Mouse (Mus musculus) brain, embryonic 18.5 days (tissue): ENCODE results near the gene Plekha6.

Experiments
- DNase-seq: peaks from one replicate; pipeline ENCODE4 v3.0.0-alpha.2; 2012; ENCODE audit warnings: low read depth, low spot score

Plekha6 gene

GRCm38 (mm10) chr1:133182706-133183095 is 18.7 kb downstream of the Plekha6 start:
- no peak for DNase-seq

DNA sequence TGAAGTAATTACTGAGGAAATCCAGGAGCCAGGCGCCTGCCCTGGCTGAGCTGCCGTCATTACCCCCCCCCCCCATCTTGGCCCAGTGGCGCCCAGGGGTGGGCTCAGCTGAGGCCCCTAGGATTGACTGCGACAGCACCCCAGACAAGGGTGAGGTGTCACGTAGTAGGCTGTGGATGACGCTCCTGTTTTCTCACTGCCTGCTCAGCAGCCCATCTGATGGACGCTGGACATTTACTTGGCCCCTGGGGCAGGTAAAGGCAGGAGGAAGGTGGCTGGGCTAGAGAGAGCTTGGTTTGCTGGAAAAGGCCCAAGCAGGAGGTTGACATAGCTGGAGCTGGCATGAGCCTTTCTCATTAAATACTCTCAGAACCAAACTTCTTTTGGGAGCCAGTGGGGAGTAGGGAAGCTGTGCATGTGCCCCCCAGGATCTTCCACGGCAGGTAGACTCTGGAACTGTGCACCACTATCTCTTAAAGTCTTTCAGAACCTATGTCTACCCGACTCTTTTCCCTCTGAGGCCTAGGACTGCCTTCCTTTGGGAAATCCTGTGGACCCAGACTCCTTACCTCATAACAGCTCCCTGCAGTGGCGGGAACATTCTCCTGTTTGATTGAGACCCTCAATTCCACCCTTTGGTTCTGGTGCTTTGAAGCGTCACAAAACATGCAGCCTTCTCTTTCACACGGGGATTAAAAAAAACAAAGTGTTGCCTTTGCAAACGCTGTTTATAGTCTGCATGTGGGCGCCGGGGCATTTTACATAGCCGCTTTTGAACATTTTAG is 19.3 kb downstream of the Plekha6 start:
- no peak for DNase-seq

- DNase-seq, result peak; percentile 52
Observed at GRCm38 (mm10) chr1:133187948-133188680, 24.1 kb downstream of the Plekha6 start.

DNA sequence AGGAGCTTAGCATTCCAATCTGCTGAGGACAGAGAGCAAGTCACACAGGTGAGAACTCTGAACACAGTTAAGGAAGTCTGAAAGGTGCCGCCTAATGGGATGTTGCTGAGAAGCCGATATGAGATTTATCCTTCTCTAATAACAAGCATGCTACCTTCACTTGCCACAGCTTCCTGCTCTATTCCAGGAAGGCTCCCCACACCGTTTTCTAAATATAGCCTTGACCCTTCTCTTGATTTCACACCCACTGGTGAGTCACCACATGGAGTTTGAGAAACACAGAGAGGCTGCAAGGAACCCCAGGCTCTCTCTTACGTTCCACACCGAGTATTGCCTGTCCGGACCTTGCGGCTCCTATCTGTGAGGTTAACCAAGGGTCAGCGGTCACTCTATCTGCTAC is 24.7 kb downstream of the Plekha6 start:
- DNase-seq, result no peak

- no peak for DNase-seq
Observed at GRCm38 (mm10) chr1:133189471-133189870, 25.5 kb downstream of the Plekha6 start.

GRCm38 (mm10) chr1:133190550-133190949 is 26.5 kb downstream of the Plekha6 start:
- no peak for DNase-seq

DNA sequence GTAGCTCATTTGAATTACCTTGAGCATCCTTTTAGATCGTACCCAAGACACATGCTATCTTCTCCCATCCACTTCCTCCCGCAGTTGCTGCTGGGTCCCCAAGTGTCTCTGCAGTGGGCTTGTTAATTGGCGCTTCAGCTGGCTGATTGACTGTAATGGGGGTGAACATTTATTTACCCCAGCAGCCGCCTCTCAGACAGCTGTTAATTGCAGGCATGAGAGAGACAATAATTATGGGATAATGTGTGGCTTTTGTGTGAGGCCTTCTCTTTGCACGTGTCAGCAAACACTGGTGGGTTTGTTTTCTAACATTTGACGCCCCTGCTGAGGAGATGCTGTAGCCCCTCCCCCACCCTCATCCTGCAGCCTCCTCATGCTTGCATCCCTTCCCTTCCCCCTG is 32.2 kb downstream of the Plekha6 start:
- peak; percentile 36 for DNase-seq

GRCm38 (mm10) chr1:133197266-133197665 is 33.3 kb downstream of the Plekha6 start:
- DNase-seq, result no peak

DNA sequence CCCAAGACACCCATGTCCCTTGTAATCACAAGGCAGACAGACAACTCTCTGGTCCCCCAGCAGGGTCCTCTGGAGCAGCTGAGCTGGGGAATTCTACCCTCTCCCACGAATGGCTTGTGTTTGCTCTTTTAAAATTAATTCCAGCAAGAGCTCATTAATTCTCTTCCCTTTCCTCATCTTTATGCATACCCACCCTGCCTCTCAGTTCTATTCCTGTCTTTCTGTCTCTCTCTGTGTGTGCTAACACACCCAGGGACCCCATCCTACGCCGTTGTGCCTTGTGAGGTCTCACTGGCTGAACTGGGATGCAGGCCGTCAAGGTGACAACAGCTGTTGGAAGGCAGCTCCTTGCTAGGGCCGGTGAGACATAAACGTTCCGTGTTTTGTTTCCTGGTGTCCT is 35.7 kb downstream of the Plekha6 start:
- no peak for DNase-seq

GRCm38 (mm10) chr1:133201499-133201898 is 37.5 kb downstream of the Plekha6 start:
- DNase-seq, result no peak

GRCm38 (mm10) chr1:133203701-133204100 is 39.7 kb downstream of the Plekha6 start:
- no peak for DNase-seq

GRCm38 (mm10) chr1:133204341-133204849 is 40.4 kb downstream of the Plekha6 start:
- no peak for DNase-seq

GRCm38 (mm10) chr1:133204985-133205384 is 41.0 kb downstream of the Plekha6 start:
- no peak for DNase-seq

DNA sequence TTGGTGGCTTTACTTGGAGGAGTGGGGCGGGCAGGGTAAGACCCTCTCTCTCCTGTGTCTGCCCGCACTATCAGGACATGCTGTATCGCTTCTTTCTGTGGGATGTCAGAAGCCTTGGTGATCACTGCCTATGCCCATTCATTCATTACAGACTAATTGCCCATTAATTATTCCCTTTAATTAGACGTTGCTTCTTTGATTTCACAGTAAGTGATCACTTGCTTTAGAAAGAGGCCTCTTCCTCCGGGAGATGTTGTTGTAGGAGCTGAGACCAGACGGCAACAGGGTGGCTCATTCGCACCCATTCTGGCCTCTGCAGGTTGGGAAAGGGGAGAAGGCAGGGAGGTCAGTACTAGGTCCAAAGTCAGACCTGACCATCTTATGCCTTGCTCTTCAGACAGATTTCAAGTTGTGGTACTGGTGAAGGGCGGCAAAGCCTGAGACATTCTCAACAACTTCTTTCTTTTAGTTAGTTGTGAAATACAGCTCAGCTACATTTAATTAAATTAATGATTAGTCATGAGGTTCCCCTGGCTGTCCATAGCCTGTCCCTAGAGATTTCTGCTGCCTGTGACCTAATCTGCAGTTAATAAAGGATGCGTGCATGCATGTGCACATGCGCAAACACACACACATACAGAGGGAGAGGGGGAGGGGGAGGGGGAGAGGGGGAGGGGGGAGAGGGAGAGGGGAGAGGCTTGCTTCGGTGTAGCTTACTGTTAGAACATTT is 44.2 kb downstream of the Plekha6 start:
- no peak for DNase-seq

- no peak for DNase-seq
Observed at GRCm38 (mm10) chr1:133209036-133209435, 45.0 kb downstream of the Plekha6 start.

DNA sequence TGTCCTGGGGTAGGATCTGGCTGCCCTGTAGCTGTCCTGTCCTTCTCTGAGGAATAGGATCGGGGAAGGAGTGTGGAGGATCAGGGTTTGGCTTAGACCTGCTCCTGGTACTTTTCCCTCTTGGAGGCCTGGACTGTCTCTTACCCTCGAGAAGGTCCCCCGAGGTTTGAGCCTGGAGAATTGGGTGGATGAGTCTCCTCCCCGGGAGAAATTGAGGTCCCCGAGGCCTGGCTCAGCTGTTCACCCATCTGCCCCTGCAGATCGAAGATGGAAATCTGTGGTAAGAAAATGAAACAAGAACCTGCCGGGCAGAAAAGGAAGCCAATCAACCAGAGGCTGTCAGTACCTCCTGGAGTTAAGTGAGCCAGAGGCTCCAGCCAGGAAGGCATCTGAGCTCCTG is 45.5 kb downstream of the Plekha6 start:
- DNase-seq, result no peak

GRCm38 (mm10) chr1:133209901-133210516 is 46.0 kb downstream of the Plekha6 start:
- no peak for DNase-seq

DNA sequence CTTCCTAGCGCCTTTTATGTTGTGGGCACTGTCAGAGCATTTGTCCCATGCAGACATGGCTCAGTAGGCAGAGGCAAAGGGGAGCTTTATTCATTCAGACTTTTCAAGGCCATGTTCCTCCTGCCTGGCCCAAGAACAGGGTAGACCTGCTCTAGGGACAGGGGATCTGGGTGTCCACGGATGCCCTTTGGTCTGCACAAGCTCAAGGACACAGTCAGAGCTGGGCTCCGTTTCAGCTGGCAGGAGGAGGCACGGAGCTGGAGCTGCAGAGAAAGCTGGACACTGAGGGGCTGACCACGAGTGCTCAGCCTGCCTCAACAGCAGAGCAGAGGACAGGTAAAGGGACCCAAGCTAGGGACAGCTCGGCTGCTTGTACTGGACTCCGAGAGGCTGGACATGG is 46.8 kb downstream of the Plekha6 start:
- no peak for DNase-seq

DNA sequence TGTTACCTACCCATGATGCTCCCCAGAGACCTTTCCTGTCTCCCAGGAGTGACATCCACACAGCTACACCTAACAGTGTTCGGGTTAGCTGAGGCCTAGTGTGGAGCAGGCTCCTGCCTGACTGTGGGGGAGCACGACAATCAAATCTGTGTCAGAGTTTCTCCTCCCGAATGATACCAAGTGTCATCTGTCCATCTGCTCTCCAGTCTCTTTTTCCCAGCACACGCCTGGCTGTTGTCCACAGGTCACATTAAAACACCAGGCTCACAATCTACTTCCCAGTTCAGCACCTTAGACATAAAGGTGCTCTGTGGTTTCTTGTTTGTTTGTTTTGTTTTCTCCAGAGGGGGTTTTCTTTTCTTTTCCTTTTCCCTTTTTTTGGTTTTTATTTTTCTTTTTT is 48.3 kb downstream of the Plekha6 start:
- no peak for DNase-seq

DNA sequence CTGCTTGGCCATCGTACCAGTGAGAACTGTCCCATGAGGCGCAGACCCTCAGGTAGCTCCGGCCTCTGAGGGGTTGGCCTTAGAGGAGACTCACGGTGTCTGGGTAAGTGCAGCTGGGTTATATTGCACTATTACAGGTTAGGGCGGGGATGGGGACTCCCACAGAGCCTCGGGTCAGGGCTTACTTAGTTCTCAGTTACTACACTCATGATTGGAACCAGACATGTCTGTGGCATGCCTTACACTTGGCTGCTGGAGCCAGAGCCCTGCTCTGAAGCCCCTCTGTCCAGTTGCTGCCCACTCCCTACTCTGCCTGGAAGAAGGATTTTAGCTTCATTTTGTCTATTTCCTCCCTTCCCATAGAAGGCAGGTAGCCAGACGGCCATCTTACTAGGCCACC is 49.1 kb downstream of the Plekha6 start:
- no peak for DNase-seq

DNA sequence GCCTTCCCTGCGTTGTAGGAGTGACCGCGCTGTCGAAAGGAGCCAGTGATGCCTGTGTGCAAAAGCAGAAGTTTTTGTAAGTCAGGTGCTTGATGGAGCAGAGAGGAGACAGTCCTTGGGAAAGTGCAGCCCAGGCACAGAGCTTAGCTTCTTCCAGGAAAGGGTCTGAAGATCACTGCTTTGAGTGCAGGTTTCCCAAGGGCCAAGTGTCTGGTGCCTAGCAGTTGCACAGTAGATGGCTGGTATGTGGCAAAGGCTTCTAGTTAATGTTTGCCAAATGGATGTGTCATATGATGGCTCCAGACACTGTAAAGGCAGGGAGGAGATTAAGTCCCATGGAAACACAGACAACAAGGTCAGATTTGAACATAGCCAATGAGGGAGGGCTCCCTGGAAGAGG is 49.9 kb downstream of the Plekha6 start:
- no peak for DNase-seq
